Mouse (Mus musculus): ENCODE data around the gene Arhgef26. TPM values are rescaled to one million over a fixed set of nuclear protein-coding genes. Genes with fewer than 3 reads are reported as not detected.

Gene Arhgef26
- polyA plus RNA-seq, 1 experiment from 2014 or later: 14.1 TPM

DNA sequence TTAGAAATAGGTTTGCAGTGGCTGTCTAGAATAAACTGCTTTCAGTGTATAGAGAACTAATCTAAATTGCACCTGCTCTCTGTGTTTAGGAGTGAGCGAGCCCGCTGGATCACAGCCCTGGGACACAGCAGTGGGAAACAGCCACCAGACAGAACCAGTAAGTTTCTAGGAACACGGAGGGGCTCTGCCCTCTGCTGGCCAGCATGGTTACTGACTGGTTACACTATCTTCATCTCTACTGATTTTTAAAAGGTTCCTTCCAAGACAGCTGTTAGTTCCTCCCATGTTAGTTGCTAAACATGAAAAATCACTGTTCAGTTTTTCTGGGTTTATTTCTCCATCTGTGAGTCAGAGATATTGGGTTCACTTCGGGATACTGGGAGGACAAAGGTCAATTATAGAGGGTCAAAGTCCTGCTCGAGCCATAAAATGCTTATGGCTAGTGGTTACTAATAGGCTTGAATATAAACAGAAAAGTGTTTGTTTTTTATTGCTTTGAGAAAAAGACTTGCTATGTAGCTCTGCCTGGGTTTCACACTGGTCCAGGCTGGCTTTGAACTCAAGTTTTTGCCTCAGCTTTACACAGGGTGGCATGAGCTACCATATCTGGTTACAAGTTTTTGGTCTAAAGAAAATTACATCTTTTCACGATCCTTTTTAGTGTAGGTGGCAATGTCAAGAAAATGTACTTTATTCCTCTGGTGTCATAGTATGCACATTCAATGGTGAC is 120.3 kb downstream of the Arhgef26 start:
- peak; percentile 71 for ATAC-seq (replicated peaks; ENCODE audit: low FRiP score)
- Histone ChIP-seq H3K4me1 (no peaks in the 10 kb centered on the region), H3K9me3 (replicated peaks) (no peaks in the 10 kb centered on the region), H3K27ac (no peak overlapping the region), H3K4me3 (replicated peaks) (no peak overlapping the region), H3K36me3 (peaks cover 44% of the 10 kb centered on the region), H3K9ac (no peak overlapping the region), H3K4me2 (no peak overlapping the region), H3K27me3 (no peaks in the 10 kb centered on the region)
- 34% methylated on average over 6 of the region's 6 CpGs for WGBS

- 78% methylated on average over 6 of the region's 6 CpGs for WGBS
- Histone ChIP-seq H3K27ac (no peak overlapping the region), H3K27me3 (no peaks in the 10 kb centered on the region), H3K4me3 (replicated peaks) (no peak overlapping the region), H3K4me1 (no peaks in the 10 kb centered on the region), H3K9ac (no peak overlapping the region), H3K4me2 (no peak overlapping the region), H3K36me3 (peaks cover 54% of the 10 kb centered on the region), H3K9me3 (replicated peaks) (no peaks in the 10 kb centered on the region)
- ATAC-seq (replicated peaks; ENCODE audit: low FRiP score): no peak
These were observed 121.3 kb downstream of the Arhgef26 start for GRCm38 (mm10) chr3:62459483-62459882.

DNA sequence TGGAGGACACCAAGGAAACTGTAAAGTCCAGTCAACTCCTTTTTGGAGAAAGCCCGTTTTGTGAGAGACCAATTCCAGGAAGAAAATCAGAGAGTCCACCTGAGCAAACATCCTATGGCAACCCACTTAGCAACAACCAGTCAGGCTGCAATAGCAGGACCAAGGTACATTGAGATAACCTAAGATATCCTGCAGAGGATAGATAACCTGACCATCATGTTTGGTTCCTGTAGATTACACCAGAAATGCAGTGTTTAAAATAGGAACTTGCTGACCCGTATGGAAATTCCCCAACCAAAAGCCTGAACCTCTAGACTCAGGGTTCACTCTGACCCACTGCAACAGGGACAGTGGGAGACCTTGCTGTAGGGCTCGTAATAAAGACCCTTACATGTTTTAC is 126.1 kb downstream of the Arhgef26 start:
- no peak for ATAC-seq (replicated peaks; ENCODE audit: low FRiP score)
- H3K36me3 ChIP-seq: peaks cover 86% of the 10 kb centered on the region

DNA sequence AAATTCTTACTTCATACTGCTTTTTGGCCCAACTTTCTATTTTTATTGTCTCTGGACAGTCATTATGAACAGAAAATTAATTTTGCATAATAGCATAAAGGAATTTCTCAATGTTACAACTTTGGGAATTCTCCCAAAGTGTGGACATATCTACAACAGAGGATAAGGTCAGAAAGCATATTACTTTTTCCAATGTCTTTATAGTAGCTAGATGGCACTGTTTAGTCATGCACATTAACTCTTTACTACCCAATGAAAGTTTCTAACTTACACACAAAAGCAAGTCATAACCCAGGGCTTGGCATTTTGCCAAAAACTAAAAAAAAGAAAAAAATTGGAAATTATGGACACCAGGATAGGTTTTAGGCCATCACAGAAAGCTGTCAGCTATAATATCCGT is 132.0 kb downstream of the Arhgef26 start:
- H3K4me1 ChIP-seq: no peaks in the 10 kb centered on the region
- ATAC-seq (replicated peaks; ENCODE audit: low FRiP score): no peak
- no peak overlapping the region for H3K4me3 ChIP-seq (replicated peaks)
- no peaks in the 10 kb centered on the region for H3K27me3 ChIP-seq
- no peak overlapping the region for H3K9ac ChIP-seq
- H3K27ac ChIP-seq: no peak overlapping the region
- H3K4me2 ChIP-seq: no peak overlapping the region
- H3K36me3 ChIP-seq: peaks cover 82% of the 10 kb centered on the region
- WGBS: 93% methylated on average over 1 of the region's 1 CpGs
- H3K9me3 ChIP-seq (replicated peaks): no peaks in the 10 kb centered on the region

More for the DNA sequence above, 126.1 kb downstream of the Arhgef26 start:
- Histone ChIP-seq H3K4me3 (replicated peaks) (no peak overlapping the region), H3K9me3 (replicated peaks) (no peaks in the 10 kb centered on the region), H3K27me3 (no peaks in the 10 kb centered on the region), H3K9ac (no peak overlapping the region), H3K4me2 (no peak overlapping the region), H3K4me1 (no peaks in the 10 kb centered on the region), H3K27ac (no peak overlapping the region)
- 88% methylated on average over 3 of the region's 3 CpGs for WGBS

DNA sequence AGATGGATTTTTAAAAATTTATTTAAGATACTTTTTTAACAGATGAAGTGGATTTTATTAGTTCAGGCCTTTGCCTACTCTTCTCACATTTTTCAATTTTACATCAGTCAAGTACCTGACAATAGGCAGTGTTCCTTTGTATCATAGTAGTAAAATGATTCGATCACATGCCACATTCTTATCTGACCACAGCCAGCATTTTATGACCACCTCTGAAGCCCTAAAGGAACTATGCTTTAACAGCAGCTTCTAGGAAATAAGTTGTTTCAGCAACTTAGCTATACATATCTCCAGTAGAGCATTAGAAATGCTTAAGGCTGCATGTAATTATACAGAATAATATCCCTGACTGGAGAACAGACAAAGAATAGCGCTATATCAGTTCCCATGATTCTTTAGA is 146.2 kb downstream of the Arhgef26 start:
- Histone ChIP-seq H3K36me3 (peaks cover 57% of the 10 kb centered on the region), H3K4me2 (no peak overlapping the region), H3K27ac (no peak overlapping the region), H3K27me3 (no peaks in the 10 kb centered on the region), H3K4me1 (no peaks in the 10 kb centered on the region), H3K9ac (no peak overlapping the region), H3K9me3 (replicated peaks) (no peaks in the 10 kb centered on the region), H3K4me3 (replicated peaks) (no peak overlapping the region)
- ATAC-seq (replicated peaks; ENCODE audit: low FRiP score): no peak
- WGBS: 95% methylated on average over 2 of the region's 2 CpGs

GRCm38 (mm10) chr3:62492568-62492967 is 154.4 kb downstream of the Arhgef26 start:
- Histone ChIP-seq H3K4me1 (no peaks in the 10 kb centered on the region), H3K9me3 (replicated peaks) (no peaks in the 10 kb centered on the region), H3K4me3 (replicated peaks) (no peak overlapping the region), H3K27me3 (no peaks in the 10 kb centered on the region), H3K4me2 (no peak overlapping the region), H3K9ac (no peak overlapping the region), H3K27ac (no peak overlapping the region), H3K36me3 (peaks cover 74% of the 10 kb centered on the region)
- 90% methylated on average over 6 of the region's 6 CpGs for WGBS
- no peak for ATAC-seq (replicated peaks; ENCODE audit: low FRiP score)

GRCm38 (mm10) chr3:62499327-62499726 is 161.2 kb downstream of the Arhgef26 start:
- H3K36me3 ChIP-seq: peaks cover 57% of the 10 kb centered on the region
- H3K27ac ChIP-seq: no peak overlapping the region
- 84% methylated on average over 4 of the region's 4 CpGs for WGBS
- no peak overlapping the region for H3K4me2 ChIP-seq
- no peak overlapping the region for H3K4me3 ChIP-seq (replicated peaks)
- H3K4me1 ChIP-seq: no peaks in the 10 kb centered on the region
- no peak for ATAC-seq (replicated peaks; ENCODE audit: low FRiP score)
- H3K9ac ChIP-seq: no peak overlapping the region
- H3K9me3 ChIP-seq (replicated peaks): no peaks in the 10 kb centered on the region
- H3K27me3 ChIP-seq: no peaks in the 10 kb centered on the region

DNA sequence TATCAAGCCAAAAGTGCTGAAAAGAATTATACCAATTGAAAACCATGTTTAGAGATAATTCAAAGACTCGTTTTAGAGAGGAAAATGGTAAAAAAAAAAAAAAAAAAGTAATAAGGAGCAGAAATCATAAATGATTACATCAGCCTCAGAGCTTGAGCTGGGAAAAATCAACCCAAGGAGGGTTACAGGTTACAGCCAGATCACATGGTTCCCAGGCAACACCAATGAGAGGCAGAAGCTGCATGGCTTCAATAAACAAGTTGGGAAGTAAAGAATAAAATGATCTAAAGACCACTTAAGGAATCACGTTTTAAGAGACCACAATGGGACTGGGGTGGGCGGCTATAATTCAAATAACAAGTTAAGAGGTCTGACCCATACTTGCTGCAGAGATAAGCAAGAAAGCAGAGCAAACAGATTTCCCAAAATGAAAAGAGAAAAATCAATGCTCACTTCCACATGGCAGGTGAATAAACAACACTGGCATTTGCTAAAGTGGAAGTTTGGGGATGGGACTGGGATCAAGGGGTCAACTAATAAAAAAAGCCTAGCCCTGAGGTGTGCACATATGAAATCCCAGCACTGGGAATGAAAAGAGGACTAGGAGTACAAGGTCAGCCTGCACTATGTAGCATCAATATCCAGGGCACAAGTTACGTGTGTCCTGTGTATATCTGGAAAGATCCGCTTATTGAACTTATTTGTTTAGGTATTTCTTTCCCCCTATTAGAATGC is 167.2 kb downstream of the Arhgef26 start:
- peaks cover 18% of the 10 kb centered on the region for H3K36me3 ChIP-seq
- no peak overlapping the region for H3K27ac ChIP-seq
- H3K9ac ChIP-seq: peak overlapping the region; percentile 92; the same call in 1 of the 2 replicates
- WGBS: 63% methylated on average over 5 of the region's 5 CpGs
- peak overlapping the region; percentile 62 for H3K4me2 ChIP-seq
- ATAC-seq (replicated peaks; ENCODE audit: low FRiP score): no peak
- peaks cover 9% of the 10 kb centered on the region for H3K4me1 ChIP-seq
- no peaks in the 10 kb centered on the region for H3K9me3 ChIP-seq (replicated peaks)
- H3K27me3 ChIP-seq: no peaks in the 10 kb centered on the region
- peak overlapping the region; percentile 94 for H3K4me3 ChIP-seq (replicated peaks)

- H3K4me1 ChIP-seq: peaks cover 9% of the 10 kb centered on the region
- no peaks in the 10 kb centered on the region for H3K9me3 ChIP-seq (replicated peaks)
- H3K9ac ChIP-seq: peak within 1 kb of the TSS; percentile 92
- peak within 1 kb of the TSS; percentile 94 for H3K4me3 ChIP-seq (replicated peaks)
- peak within 1 kb of the TSS; percentile 62 for H3K4me2 ChIP-seq
- peaks cover 5% of the 10 kb centered on the region for H3K36me3 ChIP-seq
- under 1% methylated on average over 66 of the region's 66 CpGs for WGBS
- H3K27ac ChIP-seq: peak within 1 kb of the TSS; percentile 96
- ATAC-seq (replicated peaks; ENCODE audit: low FRiP score): peak; percentile 99
- H3K27me3 ChIP-seq: no peaks in the 10 kb centered on the region
These were observed 168.5 kb downstream of the Arhgef26 start, which contains the start of gene Dhx36 for GRCm38 (mm10) chr3:62506488-62507205. Gene Dhx36, minus strand, starts transcription at chr3:62507004.

GRCm38 (mm10) chr3:62507206-62507647 is 169.1 kb downstream of the Arhgef26 start:
- 0 out of 2 replicates have a peak, but pooled peaks cover under 1% of the 10 kb centered on the region for H3K36me3 ChIP-seq
- peak overlapping the region; percentile 94 for H3K4me3 ChIP-seq (replicated peaks)
- no peaks in the 10 kb centered on the region for H3K9me3 ChIP-seq (replicated peaks)
- no peaks in the 10 kb centered on the region for H3K27me3 ChIP-seq
- 44% methylated on average over 5 of the region's 5 CpGs for WGBS
- H3K9ac ChIP-seq: no peak overlapping the region
- H3K27ac ChIP-seq: no peak overlapping the region
- peaks cover 9% of the 10 kb centered on the region for H3K4me1 ChIP-seq
- peak overlapping the region; percentile 62 for H3K4me2 ChIP-seq
- ATAC-seq (replicated peaks; ENCODE audit: low FRiP score): peak; percentile 22
